Mouse (Mus musculus) liver, embryonic 16.5 days (tissue): ENCODE results near the gene Diras1. TPM values are rescaled to one million over a fixed set of nuclear protein-coding genes. Genes with fewer than 3 reads are reported as not detected.

Source experiments
- ATAC-seq: fragments of 200-750 bp; cut with Nextera tagmentation; 2 replicates; pipeline ENCODE4 v1.8.0; 2017; ENCODE audit warnings: low read depth, mild to moderate bottlenecking, moderate number of reproducible peaks, moderate library complexity
- H3K27ac ChIP-seq: fragments of 300-500 bp; sonication (generic); 2 replicates; pipeline ENCODE4 v1.5.1; 2014; ENCODE audit warnings: mild to moderate bottlenecking, low read length
- H3K27me3 ChIP-seq: fragments of 300-500 bp; sonication (generic); 2 replicates; pipeline ENCODE4 v1.6.1; 2014; ENCODE audit warnings: low read depth, low read length, mixed read lengths; ENCODE audit not compliant: control insufficient read depth, insufficient read depth
- H3K36me3 ChIP-seq: fragments of 300-500 bp; sonication (generic); 2 replicates; pipeline ENCODE4 v1.6.1; 2014; ENCODE audit warnings: mild to moderate bottlenecking; ENCODE audit not compliant: control insufficient read depth, insufficient read depth
- H3K4me1 ChIP-seq: fragments of 300-500 bp; sonication (generic); 2 replicates; pipeline ENCODE4 v1.6.1; 2014; ENCODE audit warnings: low read depth, low read length, mixed read lengths; ENCODE audit not compliant: control insufficient read depth
- H3K4me2 ChIP-seq: fragments of 300-500 bp; sonication (generic); 2 replicates; pipeline ENCODE4 v1.6.1; 2014; ENCODE audit warnings: low read depth, low read length, mixed read lengths
- H3K4me3 ChIP-seq: fragments of 300-500 bp; sonication (generic); 2 replicates; pipeline ENCODE4 v1.5.1; 2014; ENCODE audit warnings: low read depth, mild to moderate bottlenecking, low read length
- H3K9ac ChIP-seq: fragments of 300-500 bp; sonication (generic); 2 replicates; pipeline ENCODE4 v1.6.1; 2014; ENCODE audit warnings: low read depth, low read length
- H3K9me3 ChIP-seq: fragments of 300-500 bp; sonication (generic); replicated peaks from 2 replicates; pipeline ENCODE4 v1.6.1; 2016; ENCODE audit warnings: low read length; ENCODE audit not compliant: control insufficient read depth
- WGBS: fragments of 180-500 bp; shearing (Covaris S2); extraction: QIAGEN DNeasy Blood & Tissue Kit; methylation state at CpG from one replicate; pipeline ENCODE4 v1.1.7; 2014; ENCODE audit not compliant: insufficient replicate concordance; 5-methylcytosine and 5-hydroxymethylcytosine counted together
- polyA plus RNA-seq: library from polyadenylated mRNA; unstranded; fragments of >200 nt; fragmentation: Nextera tagmentation; extraction: Ambion mirVana; gene quantifications from 2 replicates; pipeline ENCODE4 v1.2.1, GENCODE M21; 2015

Gene Diras1
- polyA plus RNA-seq, 1 experiment from 2014 or later = not detected

- WGBS = 40% methylated on average over 6 of the region's 6 CpGs
- peaks cover 12% of the 10 kb centered on the region for H3K27me3 ChIP-seq
Measured at GRCm38 (mm10) chr10:80989446-80989845, 36.0 kb downstream of the Diras1 start.

GRCm38 (mm10) chr10:80987709-80988441, 37.6 kb downstream of the Diras1 start:
- peak; percentile 66 for ATAC-seq
- Histone ChIP-seq H3K27ac (no peak overlapping the region), H3K4me3 (no peak overlapping the region), H3K4me1 (peaks cover 4% of the 10 kb centered on the region), H3K36me3 (no peaks in the 10 kb centered on the region), H3K4me2 (no peak overlapping the region), H3K9ac (no peak overlapping the region), H3K9me3 (no peaks in the 10 kb centered on the region), H3K27me3 (peaks cover 18% of the 10 kb centered on the region)
- 9% methylated on average over 10 of the region's 10 CpGs for WGBS

More at GRCm38 (mm10) chr10:80989446-80989845, 36.0 kb downstream of the Diras1 start:
- Histone ChIP-seq H3K4me3 (no peak overlapping the region), H3K4me1 (peaks cover 4% of the 10 kb centered on the region), H3K4me2 (no peak overlapping the region), H3K36me3 (no peaks in the 10 kb centered on the region), H3K9me3 (no peaks in the 10 kb centered on the region), H3K27ac (no peak overlapping the region), H3K9ac (no peak overlapping the region)
- no peak for ATAC-seq

- no peak overlapping the region for H3K4me3 ChIP-seq
- H3K27ac ChIP-seq = no peak overlapping the region
- WGBS = 54% methylated on average over 6 of the region's 6 CpGs
- peaks cover 18% of the 10 kb centered on the region for H3K27me3 ChIP-seq
- no peak for ATAC-seq
- no peaks in the 10 kb centered on the region for H3K9me3 ChIP-seq
- no peaks in the 10 kb centered on the region for H3K36me3 ChIP-seq
- H3K4me1 ChIP-seq = peaks cover 7% of the 10 kb centered on the region
- H3K4me2 ChIP-seq = no peak overlapping the region
- no peak overlapping the region for H3K9ac ChIP-seq
Measured at GRCm38 (mm10) chr10:80986754-80987153, 38.7 kb downstream of the Diras1 start.

GRCm38 (mm10) chr10:80985970-80986701, 39.3 kb downstream of the Diras1 start:
- peaks cover 18% of the 10 kb centered on the region for H3K27me3 ChIP-seq
- no peaks in the 10 kb centered on the region for H3K9me3 ChIP-seq
- H3K4me3 ChIP-seq = peak overlapping the region; percentile 40
- H3K4me2 ChIP-seq = peak overlapping the region; percentile 66
- peak overlapping the region; percentile 5; the same call in 1 of the 2 replicates for H3K9ac ChIP-seq
- WGBS = 26% methylated on average over 13 of the region's 13 CpGs
- no peaks in the 10 kb centered on the region for H3K36me3 ChIP-seq
- H3K27ac ChIP-seq = no peak overlapping the region
- H3K4me1 ChIP-seq = peaks cover 7% of the 10 kb centered on the region
- no peak for ATAC-seq

GRCm38 (mm10) chr10:80985241-80985969, 40.1 kb downstream of the Diras1 start:
- H3K27ac ChIP-seq = no peak overlapping the region

GRCm38 (mm10) chr10:80984223-80984622, 41.2 kb downstream of the Diras1 start:
- Histone ChIP-seq H3K27me3 (peaks cover 18% of the 10 kb centered on the region), H3K4me1 (peaks cover 7% of the 10 kb centered on the region), H3K4me2 (no peak overlapping the region), H3K9ac (no peak overlapping the region), H3K4me3 (no peak overlapping the region), H3K9me3 (no peaks in the 10 kb centered on the region), H3K27ac (no peak overlapping the region), H3K36me3 (no peaks in the 10 kb centered on the region)
- 74% methylated on average over 12 of the region's 12 CpGs for WGBS
- ATAC-seq = no peak

More at GRCm38 (mm10) chr10:80985241-80985969, 40.1 kb downstream of the Diras1 start:
- Histone ChIP-seq H3K4me3 (peak overlapping the region; percentile 40), H3K4me2 (peak overlapping the region; percentile 66), H3K9ac (peak overlapping the region; percentile 13; the same call in 1 of the 2 replicates), H3K36me3 (no peaks in the 10 kb centered on the region), H3K4me1 (peaks cover 7% of the 10 kb centered on the region), H3K9me3 (no peaks in the 10 kb centered on the region), H3K27me3 (peaks cover 18% of the 10 kb centered on the region)
- peak; percentile 46 for ATAC-seq
- WGBS = 9% methylated on average over 37 of the region's 37 CpGs

- ATAC-seq = no peak
- no peak overlapping the region for H3K4me2 ChIP-seq
- WGBS = 43% methylated on average over 4 of the region's 4 CpGs
Measured at GRCm38 (mm10) chr10:80982381-80982780, 43.1 kb downstream of the Diras1 start.

GRCm38 (mm10) chr10:80981564-80982112, 43.8 kb downstream of the Diras1 start:
- Histone ChIP-seq H3K9ac (no peak overlapping the region), H3K27ac (no peak overlapping the region), H3K9me3 (no peaks in the 10 kb centered on the region), H3K4me3 (no peak overlapping the region), H3K36me3 (no peaks in the 10 kb centered on the region), H3K4me1 (peaks cover 3% of the 10 kb centered on the region), H3K4me2 (no peak overlapping the region), H3K27me3 (peaks cover 18% of the 10 kb centered on the region)
- WGBS = 32% methylated on average over 7 of the region's 7 CpGs
- ATAC-seq = no peak

More at GRCm38 (mm10) chr10:80982381-80982780, 43.1 kb downstream of the Diras1 start:
- Histone ChIP-seq H3K4me3 (no peak overlapping the region), H3K36me3 (no peaks in the 10 kb centered on the region), H3K4me1 (peaks cover 3% of the 10 kb centered on the region), H3K27me3 (peaks cover 18% of the 10 kb centered on the region), H3K27ac (no peak overlapping the region), H3K9me3 (no peaks in the 10 kb centered on the region), H3K9ac (no peak overlapping the region)
